Mouse (Mus musculus) lung, postnatal 10 days (tissue): ENCODE measurements around the gene Cand1.

Experiments
- DNase-seq: peaks from one replicate; pipeline ENCODE4 v3.0.0; 2021

Gene Cand1

DNA sequence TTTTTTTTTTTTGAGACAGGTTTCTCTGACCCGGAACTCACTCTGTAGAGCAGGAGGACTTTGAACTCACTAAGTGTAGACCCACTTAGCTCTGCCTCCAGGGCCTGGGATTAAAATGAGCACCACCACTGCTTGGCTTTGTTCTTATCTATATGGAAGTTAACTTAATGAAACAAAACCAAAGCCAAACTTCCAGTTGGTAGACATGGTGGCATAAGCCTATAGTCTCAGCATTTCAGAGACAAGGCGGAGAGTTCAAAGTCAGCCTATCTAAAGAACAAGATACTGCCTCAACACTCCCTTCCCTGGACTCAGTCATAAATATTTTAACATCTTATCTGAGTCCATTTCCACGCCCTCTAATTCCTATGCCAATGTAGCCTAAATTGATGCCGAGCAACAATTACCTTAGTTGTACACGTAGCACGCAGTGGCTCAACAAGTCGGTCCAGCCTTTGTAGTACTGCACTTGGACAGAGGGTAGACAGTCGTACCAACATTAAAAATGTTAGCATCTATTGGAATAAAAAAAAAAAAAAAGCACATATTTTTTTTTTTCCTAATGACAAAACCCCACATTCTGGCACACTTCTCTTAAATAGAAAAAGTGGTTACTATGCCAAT, 33.4 kb downstream of the Cand1 start:
- DNase-seq, result no peak

GRCm38 (mm10) chr10:119205229-119205628, 34.6 kb downstream of the Cand1 start:
- no peak for DNase-seq

- DNase-seq, result no peak
Measured at GRCm38 (mm10) chr10:119204334-119204946, 35.4 kb downstream of the Cand1 start.

DNA sequence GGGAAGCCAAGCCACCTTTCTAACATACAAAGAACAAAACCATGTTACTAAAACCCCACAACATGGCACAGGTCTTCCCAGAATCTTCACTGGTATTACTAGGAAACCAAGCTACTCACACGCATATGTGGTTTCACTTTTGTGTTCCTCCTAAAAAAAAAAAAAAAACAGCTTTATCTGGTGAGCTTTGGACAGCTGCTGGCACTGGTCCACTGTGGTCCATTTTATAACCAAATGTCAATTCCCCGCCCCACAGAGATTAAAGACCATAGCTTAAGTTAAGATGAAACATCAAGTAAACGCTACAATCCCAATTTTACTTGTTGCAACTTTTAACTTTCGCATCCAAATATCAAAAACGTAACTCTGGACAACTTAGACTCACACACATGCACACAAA, 40.0 kb downstream of the Cand1 start:
- no peak for DNase-seq

GRCm38 (mm10) chr10:119198186-119198880, 41.5 kb downstream of the Cand1 start:
- DNase-seq, result no peak

DNA sequence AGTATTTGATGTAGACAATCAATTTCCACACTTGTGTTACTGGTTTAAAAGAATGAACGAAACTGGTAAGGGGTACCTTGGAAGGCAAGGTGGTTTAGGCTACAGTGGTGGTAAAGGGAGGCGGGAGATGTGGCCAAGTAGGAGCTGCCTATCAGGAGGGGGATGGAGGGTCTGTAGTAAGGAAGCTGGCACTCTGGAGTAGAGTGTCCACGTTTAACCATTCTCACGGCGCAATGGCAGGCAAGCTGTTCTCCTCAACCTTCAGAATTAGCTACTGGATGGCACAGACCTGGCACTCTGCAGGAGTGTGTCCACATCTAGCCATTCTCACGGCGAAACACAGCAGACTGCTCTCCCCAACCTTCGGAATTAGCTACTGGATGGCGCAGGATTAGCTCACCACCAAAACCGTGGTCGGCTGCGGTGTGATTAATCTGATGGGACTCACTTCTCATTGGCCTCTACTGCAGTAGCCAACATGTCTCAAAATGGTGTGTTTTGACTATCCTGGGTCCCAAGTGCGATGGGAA, 42.2 kb downstream of the Cand1 start:
- no peak for DNase-seq

GRCm38 (mm10) chr10:119192598-119193372, 47.1 kb downstream of the Cand1 start:
- DNase-seq, result no peak

GRCm38 (mm10) chr10:119187720-119188119, 52.1 kb downstream of the Cand1 start:
- DNase-seq, result no peak

- DNase-seq, result no peak
Measured at GRCm38 (mm10) chr10:119169656-119170055, 70.2 kb downstream of the Cand1 start.

DNA sequence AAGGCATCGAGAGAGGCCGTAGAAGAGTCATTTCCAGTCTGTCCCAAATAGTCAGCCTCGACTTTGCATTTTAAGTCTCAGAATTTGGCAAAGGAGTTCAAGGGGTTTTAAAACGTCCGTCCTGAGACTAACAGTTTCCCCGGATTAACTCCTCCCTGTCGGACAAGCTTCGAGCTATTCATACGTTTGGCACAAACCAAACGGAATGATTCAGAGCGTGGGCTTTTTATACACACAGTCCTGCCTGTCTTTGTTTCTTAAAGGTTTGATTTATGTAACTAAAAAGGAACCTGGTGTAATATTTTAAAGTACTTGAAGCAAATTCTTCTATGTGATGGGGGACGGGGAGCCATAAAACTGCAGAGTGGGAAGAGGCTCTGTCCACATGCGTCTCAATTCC, 70.6 kb downstream of the Cand1 start:
- no peak for DNase-seq

DNA sequence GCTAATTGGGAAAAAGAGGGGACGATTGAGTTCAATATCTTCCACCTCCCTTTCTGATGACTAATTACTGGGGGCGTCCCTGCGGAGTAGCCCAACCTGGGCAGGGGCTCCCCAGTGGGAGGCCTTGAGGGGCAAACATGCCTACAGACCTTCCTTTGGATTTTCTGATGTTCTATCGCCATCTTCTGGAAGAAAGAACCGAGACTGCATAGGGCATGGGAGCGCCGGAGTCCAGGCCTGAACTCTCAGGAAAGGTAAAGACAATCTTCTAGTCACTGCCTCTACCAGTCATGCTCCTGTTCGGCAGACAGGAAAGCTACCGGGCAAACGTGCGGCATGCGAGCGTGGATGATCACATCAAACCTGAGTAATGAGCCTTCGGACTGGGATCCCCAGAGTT, 71.1 kb downstream of the Cand1 start:
- no peak for DNase-seq

GRCm38 (mm10) chr10:119167858-119168257, 72.0 kb downstream of the Cand1 start:
- no peak for DNase-seq

DNA sequence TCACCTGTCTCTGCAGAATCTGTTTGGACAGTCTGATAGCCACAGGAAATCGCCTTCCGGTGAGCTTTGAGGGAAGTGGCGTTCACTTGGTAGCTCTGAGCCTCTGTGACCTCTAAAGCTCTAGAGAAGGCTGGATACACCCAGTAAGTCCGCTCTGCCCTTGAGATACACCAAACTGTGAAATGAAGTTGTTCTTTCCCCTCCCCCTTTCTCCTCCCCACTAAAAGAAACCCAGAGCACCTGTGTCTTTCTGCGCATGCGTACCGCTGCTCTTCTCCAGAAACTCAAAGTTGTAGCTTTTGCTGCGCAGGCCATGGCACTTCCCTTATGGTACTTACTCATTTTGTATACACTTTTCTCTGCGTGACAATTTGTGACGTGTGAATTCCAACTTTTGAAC, 74.8 kb downstream of the Cand1 start:
- DNase-seq, result no peak

DNA sequence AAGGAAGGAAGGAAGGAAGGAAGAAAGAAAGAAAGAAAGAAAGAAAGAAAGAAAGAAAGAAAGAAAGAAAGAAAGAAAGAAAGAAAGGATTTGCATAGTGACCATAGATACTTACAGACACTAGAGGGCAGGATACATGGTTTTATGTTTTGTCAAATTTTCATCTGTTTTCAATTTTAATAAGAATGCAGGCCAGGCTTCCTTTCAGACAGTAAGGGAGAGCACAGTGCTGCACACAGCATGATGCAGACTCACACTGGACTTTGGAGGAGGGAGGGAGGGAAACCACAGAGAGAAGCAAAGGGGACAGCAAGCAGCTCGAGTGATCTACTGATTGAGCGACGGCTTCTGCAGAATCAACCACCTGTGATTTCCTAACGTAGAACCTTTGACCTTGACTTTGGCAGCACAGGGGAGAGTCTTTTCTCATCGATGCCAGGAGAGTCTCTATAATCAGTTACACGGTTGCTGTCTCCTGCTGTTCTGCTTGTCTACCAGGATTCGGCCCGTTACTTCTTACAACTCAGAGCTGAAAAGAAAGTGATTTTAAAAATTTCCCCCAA, 78.0 kb downstream of the Cand1 start:
- no peak for DNase-seq

GRCm38 (mm10) chr10:119160161-119160560, 79.7 kb downstream of the Cand1 start:
- peak; percentile 38 for DNase-seq

- no peak for DNase-seq
Measured at GRCm38 (mm10) chr10:119149261-119149660, 90.6 kb downstream of the Cand1 start.
